Mouse (Mus musculus): ENCODE measurements around the gene Alg11. TPM values are rescaled to one million over a fixed set of nuclear protein-coding genes. Genes with fewer than 3 reads are reported as not detected.

Alg11 gene
- polyA plus RNA-seq, 1 experiment = 15.5 TPM

DNA sequence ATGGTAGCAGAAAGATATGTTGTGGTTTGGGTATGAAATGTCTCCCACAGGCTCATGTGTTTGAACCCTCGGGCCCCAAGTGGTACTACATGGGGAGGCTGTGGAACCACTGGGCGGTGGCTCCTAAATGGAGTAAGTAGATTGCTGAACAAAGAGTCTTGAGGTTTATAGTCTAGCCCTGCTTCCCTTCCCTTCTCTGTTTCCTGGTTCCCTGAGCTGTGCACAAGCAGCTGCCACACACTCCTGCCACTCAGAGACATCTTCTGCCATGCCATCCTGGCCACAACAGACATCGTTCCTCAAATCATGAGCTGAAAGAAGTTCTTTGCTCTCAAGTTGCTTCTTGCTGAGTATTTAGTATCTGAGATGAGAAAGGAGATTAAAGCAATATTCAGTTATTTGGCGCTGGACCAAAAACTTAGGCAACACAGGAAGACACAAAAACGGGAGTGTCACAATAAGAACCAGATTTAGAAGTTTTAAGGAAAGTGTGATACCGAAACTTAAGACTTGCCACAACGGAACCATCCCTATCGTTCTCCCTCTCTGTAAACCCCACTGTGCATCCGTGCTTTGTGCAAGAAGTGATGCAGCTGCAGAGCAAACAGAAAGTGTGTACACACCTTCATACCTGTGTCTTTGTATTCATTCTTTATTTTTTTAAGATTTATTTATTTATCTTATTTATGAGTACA, 18.9 kb downstream of the Alg11 start:
- no peak overlapping the region for H3K4me3 ChIP-seq (replicated peaks; ENCODE audit: insufficient read depth, low read depth, low read length)
- no peak overlapping the region for H3K27ac ChIP-seq (ENCODE audit: insufficient read depth, low read length)
- H3K4me1 ChIP-seq (ENCODE audit: control insufficient read depth, insufficient read depth, low read length) = no peaks in the 10 kb centered on the region
- TF ChIP-seq POLR2A (IDR thresholded peaks at IDR 0.05; ENCODE audit: borderline replicate concordance, insufficient read depth, low read length) = no peak
- TF ChIP-seq CTCF (IDR thresholded peaks at IDR 0.05; ENCODE audit: borderline replicate concordance, insufficient read depth, low read depth, low read length) = no peak
- DNase-seq = no peak
- no peaks in the 10 kb centered on the region for H3K27me3 ChIP-seq (ENCODE audit: control insufficient read depth, insufficient read depth, low read length)
- 85% methylated on average over 9 of the region's 9 CpGs for WGBS

GRCm38 (mm10) chr8:22089226-22089625, 28.7 kb downstream of the Alg11 start:
- no peaks in the 10 kb centered on the region for H3K4me1 ChIP-seq (ENCODE audit: control insufficient read depth, insufficient read depth, low read length)
- TF ChIP-seq POLR2A (IDR thresholded peaks at IDR 0.05; ENCODE audit: borderline replicate concordance, insufficient read depth, low read length) (no peak), CTCF (IDR thresholded peaks at IDR 0.05; ENCODE audit: borderline replicate concordance, insufficient read depth, low read depth, low read length) (no peak)
- no peak overlapping the region for H3K4me3 ChIP-seq (replicated peaks; ENCODE audit: insufficient read depth, low read depth, low read length)
- H3K27me3 ChIP-seq (ENCODE audit: control insufficient read depth, insufficient read depth, low read length) = no peaks in the 10 kb centered on the region
- WGBS = 93% methylated on average over 4 of the region's 4 CpGs
- H3K27ac ChIP-seq (ENCODE audit: insufficient read depth, low read length) = no peak overlapping the region
- DNase-seq = no peak

- H3K4me3 ChIP-seq (replicated peaks; ENCODE audit: insufficient read depth, low read depth, low read length) = no peak overlapping the region
- H3K27ac ChIP-seq (ENCODE audit: insufficient read depth, low read length) = no peak overlapping the region
- no peak for TF ChIP-seq POLR2A (IDR thresholded peaks at IDR 0.05; ENCODE audit: borderline replicate concordance, insufficient read depth, low read length)
- TF ChIP-seq CTCF (IDR thresholded peaks at IDR 0.05; ENCODE audit: borderline replicate concordance, insufficient read depth, low read depth, low read length) = 0 out of 2 replicates have a peak, but pooled peaks have one; percentile 12
- no peak for DNase-seq
- no peaks in the 10 kb centered on the region for H3K27me3 ChIP-seq (ENCODE audit: control insufficient read depth, insufficient read depth, low read length)
- WGBS = 39% methylated on average over 8 of the region's 8 CpGs
- no peaks in the 10 kb centered on the region for H3K4me1 ChIP-seq (ENCODE audit: control insufficient read depth, insufficient read depth, low read length)
These were observed 31.0 kb downstream of the Alg11 start for GRCm38 (mm10) chr8:22091568-22091967.

DNA sequence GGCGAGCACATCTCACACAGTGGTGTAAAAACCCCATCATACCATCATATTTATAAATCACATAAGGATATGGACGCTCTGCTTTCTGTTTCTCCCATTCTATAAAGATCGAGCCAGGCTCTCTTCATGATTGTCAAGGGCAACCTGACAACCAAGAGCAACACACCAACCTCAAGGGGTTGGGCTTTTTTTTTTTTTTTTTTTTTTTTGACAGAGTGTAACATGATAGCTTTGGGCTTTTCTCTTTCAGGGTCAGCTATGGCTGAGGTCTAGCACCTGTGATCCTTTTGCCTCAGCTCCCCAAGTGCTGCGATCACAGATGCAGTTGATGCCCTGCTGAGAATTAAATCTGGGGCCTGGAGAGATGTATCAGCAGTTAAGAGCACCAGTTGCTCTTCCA, 46.5 kb downstream of the Alg11 start:
- no peak for TF ChIP-seq CTCF (IDR thresholded peaks at IDR 0.05; ENCODE audit: borderline replicate concordance, insufficient read depth, low read depth, low read length)
- TF ChIP-seq POLR2A (IDR thresholded peaks at IDR 0.05; ENCODE audit: borderline replicate concordance, insufficient read depth, low read length) = no peak
- no peaks in the 10 kb centered on the region for H3K4me1 ChIP-seq (ENCODE audit: control insufficient read depth, insufficient read depth, low read length)
- H3K27ac ChIP-seq (ENCODE audit: insufficient read depth, low read length) = no peak overlapping the region
- no peak for DNase-seq
- no peak overlapping the region for H3K4me3 ChIP-seq (replicated peaks; ENCODE audit: insufficient read depth, low read depth, low read length)
- WGBS = 85% methylated on average over 4 of the region's 4 CpGs
- H3K27me3 ChIP-seq (ENCODE audit: control insufficient read depth, insufficient read depth, low read length) = no peaks in the 10 kb centered on the region; the same call in 1 of the 2 replicates

Other genes with a start within 250 kb of the Alg11 start
- not detected in 2 replicates for gene Defb50, start 237.2 kb upstream of the Alg11 start, polyA plus RNA-seq (2012; rRNA removed)
- not detected in 2 replicates for gene Defb2, start 220.8 kb upstream of the Alg11 start, polyA plus RNA-seq (2012; rRNA removed)
- not detected in 2 replicates for gene Defb10, start 201.8 kb upstream of the Alg11 start, polyA plus RNA-seq (2012; rRNA removed)
- gene Defb9, start 175.3 kb upstream of the Alg11 start, polyA plus RNA-seq (2012; rRNA removed) = not detected in 2 replicates
- gene Defb11, start 154.3 kb upstream of the Alg11 start, polyA plus RNA-seq (2012; rRNA removed) = 4.5 TPM in 1 of 2 replicates, not detected in the other
- not detected in 2 replicates for gene Defb15, start 128.0 kb upstream of the Alg11 start, polyA plus RNA-seq (2012; rRNA removed)
- not detected in 2 replicates for gene Defb35, start 122.4 kb upstream of the Alg11 start, polyA plus RNA-seq (2012; rRNA removed)
- gene Defb13, start 114.0 kb upstream of the Alg11 start, polyA plus RNA-seq (2012; rRNA removed) = not detected in 2 replicates
- gene Fam90a1a, start 102.0 kb upstream of the Alg11 start, polyA plus RNA-seq (2012; rRNA removed) = not detected in 2 replicates
- gene Ccdc70, start 90.9 kb upstream of the Alg11 start, polyA plus RNA-seq (2012; rRNA removed) = not detected in 2 replicates
- 2.2 and 2.6 TPM in 2 replicates for gene Atp7b, start 416 bp upstream of the Alg11 start, polyA plus RNA-seq (2012; rRNA removed)
- 0.33 and 0.67 TPM in 2 replicates for gene Nek5, start 64.3 kb downstream of the Alg11 start, polyA plus RNA-seq (2012; rRNA removed)
- 7.0 and 7.9 TPM in 2 replicates for gene Nek3, start 105.7 kb downstream of the Alg11 start, polyA plus RNA-seq (2012; rRNA removed)
- 0.71 and 1.1 TPM in 2 replicates for gene Ckap2, start 125.1 kb downstream of the Alg11 start, polyA plus RNA-seq (2012; rRNA removed)
- 20.5 and 20.9 TPM in 2 replicates for gene Vps36, start 132.1 kb downstream of the Alg11 start, polyA plus RNA-seq (2012; rRNA removed)
- 4.5 and 5.2 TPM in 2 replicates for gene Thsd1, start 166.6 kb downstream of the Alg11 start, polyA plus RNA-seq (2012; rRNA removed)
- gene Tpte, start 222.7 kb downstream of the Alg11 start, polyA plus RNA-seq (2012; rRNA removed) = 0.03 TPM in 1 of 2 replicates, not detected in the other

Data from cerebellum, adult 2 months (tissue).